In genomic region chr4:106978376-106978775, GRCm38 (mm10) we compare ENCODE assay signal across 10 mouse cellular contexts.
DNase-seq lines count a peak whose midpoint lies in the region; ATAC-seq and TF ChIP-seq lines count a peak whose summit lies in the region.
"Had no signal": no experiment of that assay in that cellular context is flagged by ENCODE, and none has a peak within 500 bp of the region (broad histone marks: within the 10 kb centered on the region; RNA-seq: fewer than 3 reads in every experiment).

No protein-coding gene starts in this region.

- peaks cover 68% of the 10 kb centered on the region for H3K79me2 ChIP-seq in myocyte (ENCODE audit: control insufficient read depth, insufficient read depth)

- 40% methylated on average over 8 of the region's 8 CpGs for WGBS in embryonic facial prominence, embryonic 15.5 days

- peak overlapping the region; percentile 79 for H3K27ac ChIP-seq in layer of hippocampus, adult 2 months
- peak overlapping the region; percentile 24 for H3K27ac ChIP-seq in embryonic facial prominence, embryonic 15.5 days (replicated peaks)

- no peaks in the 10 kb centered on the region for H3K36me3 ChIP-seq in embryonic facial prominence, embryonic 15.5 days
- H3K36me3 ChIP-seq in myocyte (ENCODE audit: control insufficient read depth, insufficient read depth) = no peaks in the 10 kb centered on the region
- H3K36me3 ChIP-seq: stomach, embryonic 15.5 days had no signal

- no peak for ATAC-seq in embryonic facial prominence, embryonic 15.5 days (ENCODE audit: insufficient number of reproducible peaks, low FRiP score, low TSS enrichment, low read depth)

- H3K27me3 ChIP-seq in embryonic facial prominence, embryonic 15.5 days = no peaks in the 10 kb centered on the region
- H3K27me3 ChIP-seq in myocyte (ENCODE audit: control insufficient read depth, insufficient read depth, insufficient read length) = no peaks in the 10 kb centered on the region
- H3K27me3 ChIP-seq: megakaryocyte, embryonic 14.5 days; stomach, embryonic 15.5 days had no signal

- no peak for TF ChIP-seq POLR2A in myocyte (IDR thresholded peaks at IDR 0.05; ENCODE audit: insufficient read length, low read depth)

- no peak overlapping the region for H3K9ac ChIP-seq in embryonic facial prominence, embryonic 15.5 days
- H3K9ac ChIP-seq: stomach, embryonic 15.5 days had no signal

- H3K4me3 ChIP-seq in layer of hippocampus, adult 2 months = no peak overlapping the region
- H3K4me3 ChIP-seq in embryonic facial prominence, embryonic 15.5 days (replicated peaks) = no peak overlapping the region
- H3K4me3 ChIP-seq in myocyte = no peak overlapping the region
- H3K4me3 ChIP-seq: megakaryocyte, embryonic 14.5 days; stomach, embryonic 15.5 days had no signal

- H3K4me1 ChIP-seq in embryonic facial prominence, embryonic 15.5 days = peaks cover 97% of the 10 kb centered on the region

- no peaks in the 10 kb centered on the region for H3K9me3 ChIP-seq in embryonic facial prominence, embryonic 15.5 days (replicated peaks)
- H3K9me3 ChIP-seq: megakaryocyte, embryonic 14.5 days; stomach, embryonic 15.5 days had no signal

- peak; percentile 41 to 58 for DNase-seq in layer of hippocampus, adult 2 months (ENCODE audit: low spot score in 2 of 2)
- DNase-seq in layer of hippocampus, postnatal 14 days (ENCODE audit: low spot score in 2 of 2) = no peak
- peak; percentile 34 for DNase-seq in heart, postnatal 4 days
- no peak for DNase-seq in thymus, postnatal 14 days
- DNase-seq in testis, postnatal 10 days (ENCODE audit: low spot score) = no peak
- DNase-seq in spleen, postnatal 10 days (ENCODE audit: low spot score in 2 of 2) = no peak

- no peak overlapping the region for H3ac ChIP-seq in myocyte (ENCODE audit: control insufficient read depth, insufficient read length)

- H3K4me2 ChIP-seq in embryonic facial prominence, embryonic 15.5 days (replicated peaks) = no peak overlapping the region
- peak overlapping the region; percentile 58 for H3K4me2 ChIP-seq in myocyte (ENCODE audit: low read depth)
- H3K4me2 ChIP-seq: stomach, embryonic 15.5 days had no signal

- TF ChIP-seq CTCF in layer of hippocampus, adult 2 months (conservative IDR thresholded peaks at IDR 0.05) = no peak

TF ChIP-seq in myocyte, 11 proteins besides CTCF, POLR2A, EP300 and RAD21:
- no peak for TF ChIP-seq MYOG (IDR thresholded peaks at IDR 0.05; ENCODE audit: control insufficient read depth in 1 of 3, insufficient read depth in 1 of 3, insufficient read length in 2 of 3, low read depth in 2 of 3)
- no peak for TF ChIP-seq POLR2AphosphoS2 (IDR thresholded peaks at IDR 0.05; ENCODE audit: insufficient read length, low read depth)
- no peak for TF ChIP-seq REST (IDR thresholded peaks at IDR 0.05; ENCODE audit: insufficient read depth, insufficient read length)
- no peak for TF ChIP-seq MYOD1 (IDR thresholded peaks at IDR 0.05; ENCODE audit: control insufficient read depth in 1 of 3, insufficient read length in 2 of 3, low read depth in 2 of 3)
- TF ChIP-seq SRF (IDR thresholded peaks at IDR 0.05; ENCODE audit: control insufficient read depth, insufficient read length, low read depth) = no peak
- TF ChIP-seq USF1 (IDR thresholded peaks at IDR 0.05; ENCODE audit: low read depth) = no peak
- TF ChIP-seq E2F4 (IDR thresholded peaks at IDR 0.05; ENCODE audit: insufficient read depth) = no peak
- TF ChIP-seq MAX (IDR thresholded peaks at IDR 0.05; ENCODE audit: low read depth) = no peak
- TF ChIP-seq TCF12 (IDR thresholded peaks at IDR 0.05; ENCODE audit: insufficient read depth, poor library complexity, severe bottlenecking) = no peak
- TF ChIP-seq CEBPB (IDR thresholded peaks at IDR 0.05; ENCODE audit: insufficient read depth, poor library complexity, severe bottlenecking) = no peak
- no peak for TF ChIP-seq TCF3 (IDR thresholded peaks at IDR 0.05; ENCODE audit: insufficient read length, low read depth)

Comparison
In these comparisons a context has a peak if more than half of its experiments do, and no peak if none do; other contexts are left out.
1. DNase-seq: peak in layer of hippocampus, adult 2 months (2 of 2) and heart, postnatal 4 days (single experiment); none in layer of hippocampus, postnatal 14 days (0 of 2), thymus, postnatal 14 days (single experiment), testis, postnatal 10 days (single experiment) and spleen, postnatal 10 days (0 of 2).